Mouse (Mus musculus) spleen, postnatal 10 days (tissue): ENCODE data around the gene A930004D18Rik.
"Not testable (repeated sequence)": the region's sequence is repeated elsewhere in the genome, so short reads cannot be mapped to it uniquely, and the experiment has no call there.

Experiments
- DNase-seq, 2 experiments: peaks; one replicate each; pipeline ENCODE4 v3.0.0; 2021 to 2022; ENCODE audit warnings: low spot score in 2 of 2

Gene A930004D18Rik

DNA sequence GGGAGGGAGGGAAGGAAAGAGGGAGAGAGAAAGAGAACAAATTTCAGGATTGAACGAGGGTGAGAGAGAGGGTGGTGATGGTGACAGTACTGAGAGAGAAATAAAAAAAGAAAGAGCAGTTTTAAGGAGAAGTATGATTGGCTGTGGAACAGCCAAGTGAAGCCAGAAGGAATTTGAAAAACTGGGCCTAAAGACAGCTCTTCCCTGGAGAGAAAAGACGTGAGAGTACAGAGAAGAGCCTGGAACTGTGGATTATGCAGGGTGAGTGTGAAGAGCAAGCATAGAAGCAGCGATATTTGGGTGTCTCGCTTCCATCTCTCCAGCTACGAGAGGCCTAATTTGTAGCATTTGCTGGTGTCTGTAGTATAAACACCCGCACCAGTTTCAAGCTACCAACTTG, 26.3 kb downstream of the A930004D18Rik start:
- no peak for DNase-seq

DNA sequence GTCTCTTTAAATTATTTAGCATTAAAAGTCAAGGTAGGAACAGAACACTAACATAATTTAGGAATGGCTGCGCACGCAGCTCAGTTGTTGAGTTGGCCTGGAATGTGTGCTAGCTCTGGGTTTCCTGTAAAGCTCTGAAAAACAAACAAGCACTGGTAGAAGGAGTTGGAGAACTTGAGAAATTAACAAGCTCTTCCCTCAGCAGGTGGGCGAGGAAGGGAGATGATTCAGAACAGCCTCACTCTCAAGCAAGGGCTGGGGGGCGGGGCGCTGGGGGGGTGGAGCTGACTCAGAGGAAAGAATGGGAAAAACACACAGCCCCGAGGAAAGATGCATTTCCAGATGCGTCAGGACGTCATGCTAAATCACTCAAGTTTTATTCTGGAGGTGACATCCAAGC, 32.4 kb downstream of the A930004D18Rik start:
- no peak for DNase-seq

DNA sequence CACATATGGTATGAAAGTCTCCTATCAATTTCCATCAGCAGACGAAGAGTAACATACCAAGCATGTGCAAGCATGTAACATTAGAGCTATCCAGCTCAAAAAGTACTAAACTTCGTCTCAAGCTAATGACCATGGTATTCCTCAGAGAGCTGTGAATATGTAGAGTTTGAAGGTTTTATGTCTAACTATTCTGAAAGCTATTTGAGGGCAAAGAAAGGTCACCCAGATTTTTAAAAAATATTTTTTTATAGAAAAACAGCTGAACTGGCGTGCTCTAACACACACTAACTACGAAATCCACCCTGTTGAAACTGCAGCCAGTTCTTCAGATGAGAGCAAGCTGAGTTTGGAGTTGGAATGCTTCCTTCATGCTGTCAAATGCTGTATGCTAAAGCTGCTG, 33.3 kb downstream of the A930004D18Rik start:
- no peak for DNase-seq

DNA sequence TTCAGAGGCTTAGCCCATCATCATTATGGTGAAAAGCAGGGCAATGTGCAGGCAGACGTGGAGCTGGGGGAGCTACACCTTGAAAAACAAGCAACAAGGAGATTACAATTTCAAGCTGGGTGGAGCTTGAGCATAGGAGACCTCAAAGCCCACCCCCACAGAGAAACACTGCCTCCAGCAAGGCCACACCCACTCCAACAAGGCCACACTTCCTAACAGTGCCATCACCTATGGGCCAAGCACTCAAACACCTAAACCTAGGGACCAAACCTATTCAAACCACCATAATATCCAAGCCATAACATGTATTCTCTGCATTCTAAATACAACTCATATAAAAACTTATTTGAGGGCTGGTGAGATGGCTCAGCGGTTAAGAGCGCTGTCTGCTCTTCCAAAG, 35.2 kb downstream of the A930004D18Rik start:
- DNase-seq = no peak

- DNase-seq = no peak
Observed at GRCm38 (mm10) chr2:17996858-17997257, 40.7 kb downstream of the A930004D18Rik start, which contains the start of gene H2al2a. Gene H2al2a, minus strand, starts transcription at chr2:17996958.

GRCm38 (mm10) chr2:17989562-17989961, 48.0 kb downstream of the A930004D18Rik start:
- DNase-seq = no peak

DNA sequence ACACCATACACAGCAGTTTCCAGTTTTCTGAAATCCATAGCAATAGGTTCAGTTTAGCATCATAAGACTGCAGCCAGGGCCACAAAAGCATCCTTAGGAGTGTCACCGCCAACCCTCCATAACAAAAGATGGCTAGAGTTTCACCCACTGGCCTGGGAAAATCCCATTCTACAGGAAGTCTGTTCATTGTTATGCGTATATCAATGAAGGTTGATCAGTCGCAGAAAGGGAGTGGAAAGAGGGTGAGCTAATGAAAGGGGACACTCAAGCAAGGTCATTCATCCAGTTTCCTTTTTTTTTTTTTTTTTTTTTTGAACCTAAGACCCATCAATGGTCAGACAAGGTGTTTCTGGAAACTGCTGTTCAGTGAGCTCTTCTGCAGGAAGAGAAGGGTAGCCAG, 48.4 kb downstream of the A930004D18Rik start:
- DNase-seq = no peak

DNA sequence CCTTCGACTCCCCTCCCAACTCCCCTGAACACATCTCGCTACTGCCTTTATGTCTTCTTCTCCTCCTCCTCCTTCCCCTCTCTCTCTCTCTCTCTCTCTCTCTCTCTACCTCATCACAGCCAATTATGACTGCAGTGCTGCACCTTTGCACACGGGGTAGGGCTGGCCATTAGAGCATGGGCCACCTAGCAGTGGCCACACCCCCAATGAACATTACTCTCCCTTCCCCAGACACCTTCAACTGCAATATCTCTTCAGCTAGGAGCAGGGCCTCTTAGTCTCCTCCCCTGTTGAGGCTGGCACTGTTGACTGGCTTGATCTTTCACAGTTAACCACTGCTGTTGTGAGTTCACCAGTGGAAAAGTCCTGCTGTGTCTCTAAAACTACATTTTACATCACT, 50.8 kb downstream of the A930004D18Rik start:
- no peak for DNase-seq

GRCm38 (mm10) chr2:17984774-17985173, 52.8 kb downstream of the A930004D18Rik start:
- no peak for DNase-seq

GRCm38 (mm10) chr2:17982747-17983146, 54.8 kb downstream of the A930004D18Rik start:
- no peak for DNase-seq

DNA sequence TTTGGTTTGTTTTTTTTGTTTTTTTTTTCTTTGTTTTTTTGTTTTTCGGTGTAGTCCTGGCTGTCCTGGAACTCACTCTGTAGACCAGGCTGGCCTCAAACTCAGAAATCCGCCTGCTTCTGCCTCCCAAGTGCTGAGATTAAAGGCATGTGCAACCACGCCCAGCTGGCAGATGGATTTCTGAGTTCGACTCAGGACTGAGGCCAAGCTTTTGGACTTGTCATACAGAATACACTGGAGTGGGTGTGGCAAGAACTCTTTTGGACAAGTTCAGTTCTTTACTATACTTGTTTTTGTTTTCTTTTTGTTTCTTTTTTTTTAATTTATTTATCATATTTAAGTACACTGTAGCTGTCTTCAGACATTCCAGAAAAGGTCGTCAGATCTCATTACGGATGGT, 58.8 kb downstream of the A930004D18Rik start:
- DNase-seq = no peak

DNA sequence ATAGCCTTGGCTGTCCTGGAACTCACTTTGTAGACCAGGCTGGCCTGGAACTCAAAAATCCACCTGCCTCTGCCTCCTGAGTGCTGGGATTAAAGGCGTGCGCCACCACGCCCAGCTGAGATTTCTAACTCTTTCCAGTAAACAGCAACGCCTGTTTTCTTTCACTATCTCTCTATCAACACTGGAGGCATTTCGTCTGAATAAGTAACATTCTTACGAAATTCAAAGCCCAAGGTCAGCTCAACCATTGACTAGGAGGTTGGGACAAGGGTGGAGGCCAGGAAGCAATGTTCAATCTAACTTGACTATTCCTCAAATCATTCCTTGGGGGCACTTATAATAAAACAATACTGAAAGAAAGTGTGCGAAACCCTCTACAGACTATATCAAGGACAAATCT, 59.3 kb downstream of the A930004D18Rik start:
- DNase-seq = not testable (repeated sequence)

GRCm38 (mm10) chr2:17977645-17978044, 59.9 kb downstream of the A930004D18Rik start:
- not testable (repeated sequence) for DNase-seq

GRCm38 (mm10) chr2:17975601-17976327, 61.8 kb downstream of the A930004D18Rik start:
- DNase-seq = no peak
